Mouse (Mus musculus) ES-E14 (cell line): Measurements from ENCODE around the gene Myo1d.

Source experiments
- CHD2 ChIP-seq: IDR thresholded peaks from 2 replicates; pipeline ENCODE4 v1.6.1; 2014; ENCODE audit warnings: mild to moderate bottlenecking, low read depth, low read length, inconsistent platforms
- MAFK ChIP-seq: IDR thresholded peaks from 2 replicates; pipeline ENCODE4 v1.6.1; 2014; ENCODE audit warnings: mild to moderate bottlenecking, low read depth, low read length, inconsistent platforms; ENCODE audit not compliant: insufficient read depth
- ZC3H11A ChIP-seq: IDR thresholded peaks from 2 replicates; pipeline ENCODE4 v1.6.1; 2012; ENCODE audit warnings: low read depth, mild to moderate bottlenecking, inconsistent platforms, low read length, borderline replicate concordance
- ZNF384 ChIP-seq: IDR thresholded peaks from 2 replicates; pipeline ENCODE4 v1.6.1; 2012; ENCODE audit warnings: low read depth, low read length, inconsistent platforms

GRCm38 (mm10) chr11:80670391-80670790, 109.4 kb downstream of the Myo1d start:
- no peak for TF ChIP-seq ZNF384
- TF ChIP-seq MAFK, result no peak
- no peak for TF ChIP-seq CHD2
- 0 out of 2 replicates have a peak, but pooled peaks have one; percentile 23 for TF ChIP-seq ZC3H11A
